Mouse (Mus musculus): ENCODE measurements around the gene Sbk2. TPM values are rescaled to one million over a fixed set of nuclear protein-coding genes. Genes with fewer than 3 reads are reported as not detected.

Sbk2 gene
- polyA plus RNA-seq, 1 experiment from 2014 or later: 0.56 TPM

GRCm38 (mm10) chr7:4993999-4994788 lies 30.0 kb upstream of the Sbk2 start:
- H3K4me2 ChIP-seq (ENCODE audit: low read depth, low read length): no peak overlapping the region; the same call in 1 of the 2 replicates

GRCm38 (mm10) chr7:4993347-4993998 lies 29.3 kb upstream of the Sbk2 start:
- Histone ChIP-seq H3K4me1 (ENCODE audit: control insufficient read depth, insufficient read depth, low read length) (peaks cover 12% of the 10 kb centered on the region), H3K4me3 (ENCODE audit: low read length) (no peak overlapping the region), H3K9ac (ENCODE audit: low read depth, low read length) (no peak overlapping the region), H3K27me3 (replicated peaks; ENCODE audit: control insufficient read depth, insufficient read depth, low read length) (no peaks in the 10 kb centered on the region), H3K36me3 (ENCODE audit: control insufficient read depth, insufficient read depth, low read length) (peaks cover 19% of the 10 kb centered on the region), H3K27ac (ENCODE audit: low read length) (no peak overlapping the region), H3K4me2 (ENCODE audit: low read depth, low read length) (no peak overlapping the region), H3K9me3 (ENCODE audit: control insufficient read depth, low read length) (peaks cover 10% of the 10 kb centered on the region)
- 55% methylated on average over 55 of the region's 55 CpGs for WGBS
- ATAC-seq: no peak

More at GRCm38 (mm10) chr7:4993999-4994788, 30.0 kb upstream of the Sbk2 start:
- Histone ChIP-seq H3K27me3 (replicated peaks; ENCODE audit: control insufficient read depth, insufficient read depth, low read length) (no peaks in the 10 kb centered on the region), H3K4me3 (ENCODE audit: low read length) (no peak overlapping the region), H3K4me1 (ENCODE audit: control insufficient read depth, insufficient read depth, low read length) (peaks cover 12% of the 10 kb centered on the region), H3K27ac (ENCODE audit: low read length) (no peak overlapping the region), H3K9me3 (ENCODE audit: control insufficient read depth, low read length) (peaks cover 10% of the 10 kb centered on the region), H3K9ac (ENCODE audit: low read depth, low read length) (no peak overlapping the region), H3K36me3 (ENCODE audit: control insufficient read depth, insufficient read depth, low read length) (peaks cover 19% of the 10 kb centered on the region)
- 61% methylated on average over 59 of the region's 59 CpGs for WGBS
- no peak for ATAC-seq

GRCm38 (mm10) chr7:4988250-4988649 lies 24.0 kb upstream of the Sbk2 start:
- Histone ChIP-seq H3K4me3 (ENCODE audit: low read length) (no peak overlapping the region), H3K9ac (ENCODE audit: low read depth, low read length) (no peak overlapping the region), H3K27ac (ENCODE audit: low read length) (no peak overlapping the region), H3K27me3 (replicated peaks; ENCODE audit: control insufficient read depth, insufficient read depth, low read length) (no peaks in the 10 kb centered on the region), H3K9me3 (ENCODE audit: control insufficient read depth, low read length) (peaks cover under 1% of the 10 kb centered on the region; the same call in 1 of the 2 replicates), H3K4me2 (ENCODE audit: low read depth, low read length) (no peak overlapping the region), H3K36me3 (ENCODE audit: control insufficient read depth, insufficient read depth, low read length) (peaks cover 11% of the 10 kb centered on the region), H3K4me1 (ENCODE audit: control insufficient read depth, insufficient read depth, low read length) (no peaks in the 10 kb centered on the region)
- WGBS: 53% methylated on average over 2 of the region's 2 CpGs
- no peak for ATAC-seq

DNA sequence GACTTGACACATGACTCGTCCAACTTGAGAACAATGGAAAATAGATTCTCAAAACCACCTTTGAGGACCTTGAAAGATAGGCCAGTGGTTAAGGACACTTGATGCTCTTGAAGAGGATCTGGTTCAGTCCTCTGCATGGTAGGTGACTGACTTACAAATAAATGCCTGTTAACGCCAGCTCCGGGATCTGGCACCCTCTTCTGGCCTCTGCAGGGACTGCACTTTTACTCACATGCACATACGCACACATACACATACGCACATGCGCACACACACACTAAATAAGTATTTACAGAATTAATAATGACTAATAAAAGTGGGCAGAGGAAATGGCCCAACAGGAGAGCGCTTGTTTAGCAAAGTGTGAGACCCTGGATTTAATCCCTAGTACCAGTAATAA lies 12.6 kb upstream of the Sbk2 start:
- Histone ChIP-seq H3K9ac (ENCODE audit: low read depth, low read length) (no peak overlapping the region), H3K9me3 (ENCODE audit: control insufficient read depth, low read length) (no peaks in the 10 kb centered on the region), H3K27ac (ENCODE audit: low read length) (no peak overlapping the region), H3K4me3 (ENCODE audit: low read length) (no peak overlapping the region), H3K27me3 (replicated peaks; ENCODE audit: control insufficient read depth, insufficient read depth, low read length) (no peaks in the 10 kb centered on the region), H3K36me3 (ENCODE audit: control insufficient read depth, insufficient read depth, low read length) (no peaks in the 10 kb centered on the region), H3K4me2 (ENCODE audit: low read depth, low read length) (no peak overlapping the region), H3K4me1 (ENCODE audit: control insufficient read depth, insufficient read depth, low read length) (no peaks in the 10 kb centered on the region)
- 89% methylated on average over 7 of the region's 7 CpGs for WGBS
- no peak for ATAC-seq

GRCm38 (mm10) chr7:4975455-4975854 lies 11.2 kb upstream of the Sbk2 start:
- Histone ChIP-seq H3K27ac (ENCODE audit: low read length) (no peak overlapping the region), H3K4me3 (ENCODE audit: low read length) (no peak overlapping the region), H3K4me2 (ENCODE audit: low read depth, low read length) (no peak overlapping the region), H3K27me3 (replicated peaks; ENCODE audit: control insufficient read depth, insufficient read depth, low read length) (no peaks in the 10 kb centered on the region), H3K4me1 (ENCODE audit: control insufficient read depth, insufficient read depth, low read length) (no peaks in the 10 kb centered on the region), H3K9ac (ENCODE audit: low read depth, low read length) (no peak overlapping the region), H3K9me3 (ENCODE audit: control insufficient read depth, low read length) (no peaks in the 10 kb centered on the region), H3K36me3 (ENCODE audit: control insufficient read depth, insufficient read depth, low read length) (no peaks in the 10 kb centered on the region)
- ATAC-seq: no peak
- 47% methylated on average over 4 of the region's 4 CpGs for WGBS

DNA sequence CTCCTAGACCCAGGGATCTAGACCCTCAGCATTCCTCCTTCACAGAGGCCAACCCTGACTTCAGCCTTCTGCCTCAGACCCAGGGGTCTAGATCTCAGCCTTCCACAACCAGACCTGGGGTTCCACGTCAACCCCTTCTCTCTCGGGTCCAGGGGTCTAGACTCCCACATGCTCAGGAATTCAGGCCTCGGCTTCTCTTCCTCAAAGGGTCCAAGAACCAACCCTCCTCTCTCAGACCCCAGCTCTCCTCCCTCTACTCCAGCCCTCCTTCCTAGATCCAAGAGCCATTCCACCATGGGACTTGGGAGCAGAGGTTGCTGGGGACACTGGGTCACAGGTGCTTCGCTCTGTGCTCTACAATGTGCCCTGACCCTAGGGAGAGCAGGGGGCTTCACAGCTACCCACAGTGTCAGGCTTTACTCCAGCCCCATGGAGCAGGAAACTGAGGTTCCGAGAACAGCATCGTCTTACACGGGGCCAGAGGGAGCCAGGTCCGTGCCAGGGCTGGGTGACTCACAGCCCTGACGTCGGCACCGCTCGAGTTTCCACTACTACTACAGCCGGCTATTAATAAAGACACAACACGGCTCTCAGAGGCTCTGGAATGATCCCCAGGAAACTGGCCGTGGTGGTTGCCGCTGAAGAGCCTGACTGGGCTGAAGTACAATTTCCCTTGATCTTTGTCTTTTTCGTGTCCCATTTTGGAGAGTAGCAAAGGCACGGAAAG lies 8.3 kb upstream of the Sbk2 start:
- ATAC-seq: no peak
- no peaks in the 10 kb centered on the region for H3K4me1 ChIP-seq (ENCODE audit: control insufficient read depth, insufficient read depth, low read length)
- H3K9me3 ChIP-seq (ENCODE audit: control insufficient read depth, low read length): no peaks in the 10 kb centered on the region
- no peaks in the 10 kb centered on the region for H3K36me3 ChIP-seq (ENCODE audit: control insufficient read depth, insufficient read depth, low read length)
- no peaks in the 10 kb centered on the region for H3K27me3 ChIP-seq (replicated peaks; ENCODE audit: control insufficient read depth, insufficient read depth, low read length)
- WGBS: 69% methylated on average over 18 of the region's 18 CpGs
- no peak overlapping the region for H3K4me2 ChIP-seq (ENCODE audit: low read depth, low read length)
- H3K9ac ChIP-seq (ENCODE audit: low read depth, low read length): no peak overlapping the region
- no peak overlapping the region for H3K4me3 ChIP-seq (ENCODE audit: low read length)
- no peak overlapping the region for H3K27ac ChIP-seq (ENCODE audit: low read length)

- Histone ChIP-seq H3K9me3 (ENCODE audit: control insufficient read depth, low read length) (no peaks in the 10 kb centered on the region), H3K27me3 (replicated peaks; ENCODE audit: control insufficient read depth, insufficient read depth, low read length) (no peaks in the 10 kb centered on the region), H3K4me3 (ENCODE audit: low read length) (no peak overlapping the region), H3K4me1 (ENCODE audit: control insufficient read depth, insufficient read depth, low read length) (no peaks in the 10 kb centered on the region), H3K27ac (ENCODE audit: low read length) (no peak overlapping the region), H3K36me3 (ENCODE audit: control insufficient read depth, insufficient read depth, low read length) (no peaks in the 10 kb centered on the region), H3K4me2 (ENCODE audit: low read depth, low read length) (no peak overlapping the region), H3K9ac (ENCODE audit: low read depth, low read length) (no peak overlapping the region)
- WGBS: 17% methylated on average over 7 of the region's 7 CpGs
- no peak for ATAC-seq
These were observed 7.5 kb upstream of the Sbk2 start for GRCm38 (mm10) chr7:4971710-4972109.

DNA sequence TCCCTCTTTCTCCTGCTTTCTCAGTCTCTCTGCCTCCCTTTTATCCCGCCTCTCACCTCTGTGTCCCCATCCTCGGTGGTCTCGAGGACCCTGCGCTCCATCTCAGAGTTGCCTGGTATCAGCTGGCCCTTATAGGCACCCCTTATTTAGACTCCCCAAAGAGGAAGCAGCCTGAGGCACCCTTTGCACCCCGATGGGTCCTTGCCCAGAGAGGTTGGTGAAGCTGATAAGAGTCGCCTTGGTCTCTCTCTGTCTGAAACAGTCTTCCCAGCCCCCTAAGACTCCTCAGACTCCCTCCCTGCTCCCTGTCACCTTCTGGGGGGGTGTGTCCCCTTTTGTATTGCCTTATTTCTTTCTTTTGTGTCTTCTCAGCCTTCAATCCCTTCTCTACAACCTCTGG lies 6.9 kb upstream of the Sbk2 start, which contains the start of gene Sbk3:
Sbk3 (minus strand) TSS at position 101 of the 400 bp plus-strand sequence.
- Histone ChIP-seq H3K36me3 (ENCODE audit: control insufficient read depth, insufficient read depth, low read length) (no peaks in the 10 kb centered on the region), H3K9ac (ENCODE audit: low read depth, low read length) (no peak within 1 kb of the TSS), H3K9me3 (ENCODE audit: control insufficient read depth, low read length) (no peaks in the 10 kb centered on the region), H3K4me1 (ENCODE audit: control insufficient read depth, insufficient read depth, low read length) (no peaks in the 10 kb centered on the region), H3K27me3 (replicated peaks; ENCODE audit: control insufficient read depth, insufficient read depth, low read length) (no peaks in the 10 kb centered on the region), H3K27ac (ENCODE audit: low read length) (no peak within 1 kb of the TSS), H3K4me3 (ENCODE audit: low read length) (no peak within 1 kb of the TSS), H3K4me2 (ENCODE audit: low read depth, low read length) (no peak within 1 kb of the TSS)
- WGBS: 36% methylated on average over 6 of the region's 6 CpGs
- no peak for ATAC-seq

GRCm38 (mm10) chr7:4964988-4965387 lies 782 bp upstream of the Sbk2 start:
- no peak for ATAC-seq
- Histone ChIP-seq H3K9ac (ENCODE audit: low read depth, low read length) (no peak overlapping the region), H3K4me2 (ENCODE audit: low read depth, low read length) (no peak overlapping the region), H3K27ac (ENCODE audit: low read length) (no peak overlapping the region), H3K27me3 (replicated peaks; ENCODE audit: control insufficient read depth, insufficient read depth, low read length) (no peaks in the 10 kb centered on the region), H3K4me1 (ENCODE audit: control insufficient read depth, insufficient read depth, low read length) (no peaks in the 10 kb centered on the region), H3K4me3 (ENCODE audit: low read length) (no peak overlapping the region), H3K36me3 (ENCODE audit: control insufficient read depth, insufficient read depth, low read length) (no peaks in the 10 kb centered on the region), H3K9me3 (ENCODE audit: control insufficient read depth, low read length) (no peaks in the 10 kb centered on the region)
- WGBS: 79% methylated on average over 5 of the region's 5 CpGs

Data from intestine, embryonic 16.5 days (tissue).